Mouse (Mus musculus) erythroblast, embryonic 14.5 days (primary cell): ENCODE data around the gene Nsun7.

Source experiments
- GATA1 ChIP-seq: IDR thresholded peaks from 2 replicates; pipeline ENCODE4 v1.6.1; 2012; ENCODE audit warnings: low read length, inconsistent platforms, mixed read lengths
- TAL1 ChIP-seq: IDR thresholded peaks from 3 replicates; pipeline ENCODE4 v1.6.1; 2012; ENCODE audit warnings: low read length, inconsistent platforms, mixed read lengths

GRCm38 (mm10) chr5:66302873-66303272 is 43.2 kb downstream of the Nsun7 start:
- TF ChIP-seq TAL1 (no peak), GATA1 (no peak)
